Mouse (Mus musculus) urinary bladder, postnatal 25 days (tissue): ENCODE measurements around the gene Gm4846.
"Not testable (repeated sequence)": the region's sequence is repeated elsewhere in the genome, so short reads cannot be mapped to it uniquely, and the experiment has no call there.

Experiments used
- DNase-seq: peaks from one replicate; pipeline ENCODE4 v3.0.0; 2022; ENCODE audit warnings: low spot score

Gene Gm4846

GRCm38 (mm10) chr1:166497488-166497887, at the start of gene Gm4846:
Gm4846 (minus strand) TSS chr1:166497588.
- not testable (repeated sequence) for DNase-seq

GRCm38 (mm10) chr1:166531521-166531920, 34.1 kb upstream of the Gm4846 start:
- DNase-seq: not testable (repeated sequence)

GRCm38 (mm10) chr1:166524709-166525108, 27.3 kb upstream of the Gm4846 start:
- not testable (repeated sequence) for DNase-seq

- not testable (repeated sequence) for DNase-seq
These were observed 22.2 kb upstream of the Gm4846 start for GRCm38 (mm10) chr1:166519626-166520025.

GRCm38 (mm10) chr1:166516556-166516955, 19.2 kb upstream of the Gm4846 start:
- no peak for DNase-seq

GRCm38 (mm10) chr1:166504206-166504605, 6.8 kb upstream of the Gm4846 start:
- DNase-seq: not testable (repeated sequence)

GRCm38 (mm10) chr1:166479503-166479902, 17.9 kb downstream of the Gm4846 start:
- DNase-seq: no peak

GRCm38 (mm10) chr1:166467172-166467571, 30.2 kb downstream of the Gm4846 start:
- DNase-seq: no peak

- no peak for DNase-seq
These were observed 34.8 kb downstream of the Gm4846 start for GRCm38 (mm10) chr1:166462544-166462943.

- DNase-seq: no peak
These were observed 55.4 kb downstream of the Gm4846 start for GRCm38 (mm10) chr1:166441992-166442391.

GRCm38 (mm10) chr1:166439426-166439825, 58.0 kb downstream of the Gm4846 start:
- DNase-seq: no peak
